Mouse (Mus musculus): ENCODE results near the gene Stat5b.

Stat5b gene

DNA sequence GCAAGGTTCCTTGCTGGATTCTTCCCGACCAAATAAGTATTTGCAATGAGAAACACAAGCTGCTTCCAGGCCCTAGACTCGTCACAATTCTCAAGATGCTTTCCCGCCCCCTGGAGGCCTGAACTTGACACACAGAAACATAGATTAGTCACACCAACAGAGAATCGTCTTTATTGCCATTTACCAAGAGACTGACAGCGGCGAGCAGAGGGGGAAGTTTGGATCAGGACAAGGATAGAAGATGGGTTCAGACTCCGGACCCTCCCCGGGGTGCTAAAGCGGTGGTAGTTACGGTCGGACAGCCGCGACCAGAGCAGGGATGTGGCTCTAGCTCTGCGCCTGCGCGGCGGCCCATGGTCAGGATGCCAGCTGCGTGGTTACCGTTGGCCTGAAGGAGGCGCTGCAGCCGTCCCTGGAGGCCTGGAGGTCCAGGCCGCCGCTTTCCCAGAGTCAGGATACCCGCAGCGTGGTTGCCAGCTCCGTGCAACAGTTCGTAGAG, 88.9 kb downstream of the Stat5b start:
- DNase-seq: peak; percentile 81

DNA sequence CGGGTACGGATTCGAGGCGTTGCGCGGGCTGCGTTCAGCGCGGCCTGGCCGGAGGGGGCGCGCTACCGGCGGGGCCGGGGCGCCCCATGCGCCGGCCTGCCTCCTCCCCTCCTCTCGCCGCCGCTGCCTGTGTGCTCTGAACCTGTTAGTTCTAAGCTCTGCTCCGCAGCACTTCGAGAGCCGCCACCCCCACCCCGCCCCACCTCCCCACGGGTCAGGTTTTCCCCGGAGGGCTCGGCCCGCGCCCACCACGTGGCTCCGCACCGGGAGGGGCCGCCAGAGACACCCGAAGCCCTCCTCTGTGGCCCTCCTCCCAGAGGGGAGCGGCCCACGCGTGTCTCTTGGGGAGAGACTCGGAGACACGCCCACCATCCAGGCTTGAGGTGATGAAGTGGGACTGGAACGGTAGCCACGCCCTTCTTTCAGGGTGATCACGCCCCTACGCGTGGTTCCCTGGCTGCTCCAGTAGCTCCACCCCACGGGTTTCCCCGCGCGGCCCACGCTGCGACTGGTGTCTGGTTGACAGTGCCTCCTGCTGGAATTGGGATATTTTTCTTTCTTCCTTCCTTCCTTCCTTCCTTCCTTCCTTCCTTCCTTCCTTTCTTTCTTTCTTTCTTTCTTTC, 90.8 kb downstream of the Stat5b start, which contains the start of gene Kcnh4:
Gene Kcnh4, minus strand, starts transcription at position 332 of the 623 bp plus-strand sequence.
- DNase-seq: peak; percentile 71

DNA sequence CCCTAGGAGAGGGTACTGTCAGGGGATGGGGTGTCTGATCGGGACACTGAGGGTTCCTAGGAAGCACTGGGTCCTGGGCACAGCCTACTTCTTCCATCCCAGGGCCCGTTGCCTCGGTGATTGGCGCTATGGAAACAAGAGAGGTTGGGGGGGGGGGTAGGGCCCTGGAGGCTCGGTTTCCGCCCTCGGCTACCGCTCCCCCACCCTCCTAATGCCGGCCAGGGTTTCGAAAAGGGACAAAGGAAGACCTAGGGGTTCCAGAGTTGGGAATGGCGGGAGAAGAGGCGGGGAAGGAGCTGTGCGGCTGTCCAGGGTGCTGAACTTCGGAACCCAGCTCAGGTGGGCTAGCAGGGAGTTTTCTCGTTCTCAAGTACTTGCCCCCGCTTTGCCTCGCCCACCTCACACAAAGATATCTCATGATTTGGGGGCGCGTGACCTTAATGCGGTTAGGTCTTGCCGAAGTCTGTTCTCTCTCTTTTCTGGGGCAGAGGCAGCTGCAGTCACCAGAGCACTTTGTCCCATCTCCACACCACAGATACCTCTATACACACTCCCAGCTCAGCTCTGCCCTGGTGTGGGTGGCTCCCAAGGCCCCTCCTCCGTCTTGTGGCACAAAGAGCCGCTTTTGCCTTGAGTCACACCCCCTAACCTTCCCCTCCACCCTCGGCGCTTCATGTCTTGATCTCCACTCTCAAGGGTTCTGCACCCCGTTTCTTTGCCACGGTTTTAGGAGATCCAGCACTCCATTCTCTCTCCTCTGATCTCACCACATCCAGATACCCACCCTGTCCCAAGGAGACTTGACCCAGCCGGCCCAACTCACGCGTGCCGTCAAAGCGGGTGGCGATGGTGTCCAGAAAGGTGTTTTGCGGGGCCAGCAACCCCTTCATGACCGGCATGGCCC, 91.6 kb downstream of the Stat5b start:
- DNase-seq: peak; percentile 51

DNA sequence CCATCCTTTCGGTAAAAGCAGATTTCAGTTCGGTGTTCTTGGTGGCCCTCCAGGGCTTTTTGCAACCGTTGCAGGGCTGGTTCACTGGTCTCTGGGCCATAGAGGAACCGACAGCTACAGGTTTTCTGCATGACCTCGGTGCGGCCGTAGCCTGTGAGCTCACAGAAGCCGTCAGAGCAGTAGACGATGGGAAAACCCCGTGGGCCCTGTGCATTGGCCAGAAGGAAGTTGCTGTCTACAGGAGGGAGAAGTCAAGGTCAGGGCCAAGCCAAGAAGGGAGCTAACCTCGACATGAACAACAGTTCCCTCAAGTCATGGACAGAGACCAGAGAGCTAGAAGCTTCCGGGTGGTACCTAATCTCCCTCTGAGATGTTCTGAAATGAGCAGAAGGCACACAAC, 93.0 kb downstream of the Stat5b start:
- no peak for DNase-seq

DNA sequence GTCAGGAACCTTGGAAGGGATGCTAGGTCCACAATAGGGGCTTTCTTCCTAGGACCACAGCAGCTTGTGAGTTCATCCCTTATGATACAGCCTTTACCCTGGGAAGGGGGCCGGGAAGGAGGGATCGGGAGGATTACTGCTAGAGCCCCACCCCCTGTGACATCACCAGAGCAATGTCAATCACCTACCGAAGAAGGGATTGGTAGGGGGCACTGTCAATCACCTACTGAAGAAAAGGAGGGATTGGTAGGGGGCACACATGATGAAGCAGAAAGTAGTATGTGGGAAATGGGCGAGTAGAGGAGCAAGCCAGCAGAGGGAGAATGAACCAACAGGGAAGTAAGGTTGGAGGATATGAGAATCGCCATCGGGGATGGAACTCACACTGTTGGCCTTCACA, 94.0 kb downstream of the Stat5b start:
- DNase-seq: no peak

DNA sequence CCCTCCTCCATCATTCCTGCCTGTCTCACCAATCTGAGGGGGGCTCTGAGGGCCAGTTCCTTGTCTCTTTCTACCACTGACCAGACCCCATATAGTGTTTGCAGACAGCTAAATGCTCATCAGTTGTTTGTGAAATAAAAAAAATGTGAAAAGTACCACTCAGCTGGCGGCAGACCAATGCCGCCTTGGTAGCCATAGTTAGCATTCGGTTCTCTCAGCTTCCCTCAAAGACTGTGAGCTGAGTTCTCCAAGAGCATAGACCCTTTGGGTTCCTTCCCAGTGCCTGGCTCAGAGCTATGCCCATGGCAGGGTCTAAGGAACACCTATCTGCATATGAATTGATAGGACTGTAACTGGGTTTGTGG, 95.8 kb downstream of the Stat5b start:
- DNase-seq: no peak

DNA sequence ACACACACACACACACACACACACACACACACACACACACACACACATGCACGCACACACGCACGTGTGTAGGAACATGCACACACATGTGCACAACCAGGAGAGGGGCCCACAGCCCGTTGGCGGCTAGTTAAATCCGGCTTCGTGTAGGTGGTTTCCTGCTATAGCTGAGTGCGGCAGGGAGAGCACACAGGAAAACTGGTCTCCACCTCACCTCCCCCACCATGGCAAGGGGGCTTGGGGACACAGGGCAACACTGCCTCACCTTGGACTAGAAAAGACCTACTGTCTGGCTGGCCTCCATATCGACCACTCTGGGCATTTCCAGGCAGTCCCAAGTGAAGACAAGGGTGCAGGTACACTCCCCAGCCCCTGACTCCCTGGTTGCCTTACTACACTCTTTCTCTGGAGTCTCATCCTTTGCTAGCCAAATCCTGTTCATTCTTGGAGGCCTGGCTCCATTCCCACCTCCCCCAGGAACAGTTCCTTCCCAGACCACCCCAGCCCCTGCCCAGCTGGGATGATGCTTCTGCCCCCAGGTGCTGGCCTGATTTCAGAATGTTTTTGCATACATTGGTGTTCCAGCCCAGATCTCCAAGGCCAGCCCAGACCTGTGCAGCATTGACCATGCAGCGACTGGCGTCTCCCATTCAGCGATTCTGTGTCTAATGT, 96.4 kb downstream of the Stat5b start:
- no peak for DNase-seq

DNA sequence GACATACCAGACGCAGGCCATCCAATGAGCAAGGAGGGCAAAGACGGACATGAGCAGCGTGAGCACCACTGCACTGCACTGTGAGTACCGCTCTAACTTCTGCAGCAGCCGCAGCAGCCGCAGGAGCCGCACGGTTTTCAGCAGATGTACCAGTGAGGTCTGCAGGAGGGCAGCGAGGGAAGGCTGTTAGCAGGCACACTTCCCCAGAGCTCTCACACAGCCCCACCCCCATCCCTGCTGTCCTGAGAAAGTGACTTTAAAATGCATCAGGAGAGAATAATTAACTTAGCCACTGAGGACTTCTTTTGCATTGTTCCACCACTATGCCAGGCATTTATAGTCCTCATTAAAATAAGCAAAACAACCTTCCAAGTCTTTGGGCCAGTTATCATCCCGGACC, 98.2 kb downstream of the Stat5b start:
- DNase-seq: no peak

DNA sequence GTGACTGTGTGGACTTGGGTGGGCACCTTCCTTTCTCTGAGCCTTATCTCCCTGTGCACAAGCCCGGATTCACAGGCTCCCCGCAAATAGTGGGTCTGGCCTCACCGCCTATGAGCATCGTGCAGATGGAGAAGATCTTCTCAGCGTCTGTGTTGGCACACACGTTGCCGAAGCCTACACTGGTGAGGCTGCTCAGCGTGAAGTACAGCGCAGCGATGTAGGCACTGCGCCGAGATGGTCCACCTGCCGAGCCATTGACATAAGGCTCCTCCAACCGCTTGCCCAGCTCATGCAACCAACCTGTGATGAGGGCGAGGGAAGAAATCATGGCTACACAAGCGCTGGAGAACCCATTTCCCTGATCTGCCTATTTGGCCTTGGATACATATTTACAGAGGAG, 100.4 kb downstream of the Stat5b start:
- no peak for DNase-seq

DNA sequence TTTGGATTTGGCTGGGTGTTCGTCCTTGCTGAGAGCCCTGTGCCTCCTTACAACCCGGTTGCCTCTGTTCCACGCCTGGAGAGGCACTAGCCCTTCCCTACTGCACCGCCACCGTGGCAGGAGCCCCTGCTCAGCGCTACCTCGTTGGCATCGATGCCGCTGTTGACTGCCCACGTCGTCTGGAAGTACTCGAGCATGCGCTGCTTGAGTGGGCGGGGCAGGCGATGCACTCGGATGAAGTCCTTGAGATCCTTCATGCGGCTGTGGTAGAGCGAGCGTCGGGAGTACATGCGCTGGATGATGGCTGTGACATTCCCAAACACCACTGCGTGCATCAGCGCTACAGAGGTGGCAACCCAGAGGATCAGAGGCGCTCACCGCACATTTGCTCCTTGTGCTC, 101.1 kb downstream of the Stat5b start:
- no peak for DNase-seq

DNA sequence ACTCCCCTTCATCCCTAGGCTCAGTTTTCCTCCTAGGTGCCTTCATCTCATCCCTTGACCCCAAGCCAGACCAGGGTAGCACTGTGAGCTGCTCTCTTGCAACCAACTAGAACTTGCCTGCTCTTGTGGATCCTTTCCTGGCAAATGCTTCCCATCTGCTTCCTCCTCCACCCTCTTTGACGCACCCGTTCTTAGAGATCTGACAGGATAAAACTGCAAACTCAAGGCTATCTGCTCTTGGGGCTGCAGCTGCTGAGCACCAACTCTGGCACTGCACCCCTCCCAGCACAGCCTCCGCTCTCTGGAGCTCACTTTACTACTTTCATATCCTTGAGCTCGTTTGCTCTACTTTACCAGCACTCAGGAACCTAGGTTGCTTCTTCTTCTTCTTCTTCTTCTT, 101.9 kb downstream of the Stat5b start:
- DNase-seq: no peak

DNA sequence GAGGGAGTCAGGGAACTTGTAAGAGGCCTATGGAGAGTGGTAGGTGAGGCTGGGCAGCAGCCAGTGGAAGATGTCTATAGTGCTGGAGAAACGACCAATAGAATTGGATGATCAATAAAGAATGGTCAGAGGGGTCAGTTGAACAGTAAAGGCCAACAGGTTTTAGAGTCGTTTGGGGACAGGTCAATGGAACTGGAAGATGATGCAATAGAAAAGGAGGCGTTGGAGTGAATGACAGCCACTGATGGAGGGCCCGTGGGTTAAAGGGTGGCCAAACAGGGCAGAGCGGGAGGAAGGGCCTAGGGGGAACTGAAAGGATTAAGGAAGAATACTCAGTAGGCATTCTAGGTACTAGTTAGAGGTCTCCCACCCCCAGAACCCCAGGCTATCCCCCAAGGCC, 103.4 kb downstream of the Stat5b start:
- DNase-seq: no peak

DNA sequence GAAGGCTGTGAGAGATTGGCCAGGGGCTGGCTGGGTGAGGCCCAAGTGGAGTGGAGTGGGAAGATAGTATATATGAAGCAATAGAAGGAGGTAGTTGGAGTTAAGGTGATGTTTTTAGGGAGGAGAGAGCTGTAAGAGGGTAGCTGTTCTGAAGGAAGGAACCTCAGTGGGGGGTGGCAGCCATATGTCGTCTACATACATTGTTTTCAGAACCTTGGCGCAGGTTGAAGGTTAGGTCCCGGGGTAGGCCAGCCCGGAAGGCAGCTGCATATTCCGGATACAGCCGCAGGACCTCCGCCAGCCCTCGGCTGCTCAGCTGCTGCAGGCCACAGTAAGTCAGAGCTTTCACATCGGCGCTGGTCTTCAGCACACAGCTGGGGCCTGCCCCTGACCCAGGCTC, 104.0 kb downstream of the Stat5b start:
- DNase-seq: no peak

DNA sequence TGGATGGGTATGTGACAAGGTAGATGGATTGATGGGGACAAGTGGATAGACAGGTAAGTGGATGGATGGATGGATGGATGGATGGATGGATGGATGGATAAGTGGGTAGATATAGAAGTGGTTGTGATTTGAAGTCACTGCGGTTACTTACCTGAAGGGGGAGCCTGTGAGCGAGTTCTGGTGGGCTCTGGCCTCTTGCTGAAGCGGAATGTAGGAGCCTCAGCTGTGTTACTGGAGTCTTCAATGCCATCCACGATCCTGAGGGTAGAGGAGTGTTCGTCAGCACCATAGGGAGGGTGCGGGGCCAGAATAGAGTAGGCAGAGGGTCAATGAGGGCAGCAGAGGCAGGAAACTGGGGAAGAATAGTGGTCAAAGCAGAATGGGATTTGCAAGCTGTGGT, 105.4 kb downstream of the Stat5b start:
- DNase-seq: peak; percentile 59

DNA sequence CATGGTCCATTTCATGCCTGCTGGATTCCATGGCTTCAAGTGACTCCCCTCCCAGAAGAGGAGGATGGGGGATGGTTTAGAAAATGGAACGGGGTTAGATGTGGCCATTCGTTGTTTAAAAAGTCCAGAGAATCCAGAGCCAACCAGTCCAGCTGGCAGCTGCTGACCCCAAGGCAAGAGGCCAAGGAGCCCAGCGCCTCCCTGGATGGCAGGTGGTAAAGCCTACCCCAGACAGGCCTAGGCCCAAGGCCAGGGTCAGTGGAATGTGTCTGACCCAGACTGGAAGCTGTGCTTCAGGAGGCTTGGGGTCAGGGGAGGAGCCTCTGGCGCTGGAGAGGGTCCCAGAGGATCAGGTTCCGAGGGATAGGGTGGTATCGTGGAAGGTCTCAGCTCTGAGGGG, 109.2 kb downstream of the Stat5b start:
- DNase-seq: no peak

DNA sequence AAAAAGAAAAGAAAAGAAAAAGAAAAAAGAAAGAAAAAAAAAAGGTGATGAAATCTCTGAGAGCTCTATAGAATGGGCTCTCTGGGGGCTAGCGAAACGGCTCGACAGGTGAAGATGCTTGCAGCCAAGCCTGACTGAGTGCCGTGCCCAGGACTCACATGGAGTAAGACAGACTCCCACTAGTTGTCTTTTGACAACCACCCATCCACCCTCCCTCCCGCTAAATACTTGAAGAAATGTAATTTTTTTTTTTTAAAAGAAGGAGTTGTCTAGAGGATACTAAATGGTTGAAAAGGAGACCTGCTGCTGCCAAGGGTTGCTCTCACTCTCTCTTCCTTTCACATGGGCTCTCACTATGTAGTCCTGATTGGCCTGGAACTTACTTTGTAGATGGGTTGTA, 111.8 kb downstream of the Stat5b start:
- peak; percentile 37 for DNase-seq

DNA sequence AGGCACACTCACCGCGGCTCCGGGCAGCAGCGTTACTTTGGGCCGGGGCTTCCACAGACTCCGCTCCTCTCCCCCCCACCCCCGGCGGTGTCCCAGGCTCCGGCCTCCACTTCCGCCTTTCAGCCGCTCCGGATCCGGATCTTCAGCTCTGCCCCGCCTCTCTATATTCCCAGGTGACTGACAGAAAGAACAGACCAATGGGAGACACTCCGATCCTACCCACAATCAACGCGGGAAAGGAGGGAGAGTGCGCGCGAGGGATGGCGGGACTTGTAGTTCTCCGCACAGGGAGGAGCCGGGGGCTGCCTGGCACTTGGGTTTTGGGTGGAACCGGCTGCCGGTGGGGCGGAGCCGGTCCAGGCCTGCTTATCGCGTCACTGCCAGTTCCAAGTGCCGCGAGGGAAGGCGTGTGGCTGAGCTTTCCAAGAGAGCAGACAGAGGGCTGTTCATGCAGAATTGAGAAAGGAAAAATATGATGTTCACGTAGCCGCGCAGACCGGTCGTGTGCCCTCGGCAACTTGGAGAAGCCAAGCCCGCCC, 112.4 kb downstream of the Stat5b start, which contains the start of gene Rab5c:
Gene Rab5c, minus strand, starts transcription at position 150 of the 539 bp plus-strand sequence.
- peak; percentile 99 for DNase-seq

DNA sequence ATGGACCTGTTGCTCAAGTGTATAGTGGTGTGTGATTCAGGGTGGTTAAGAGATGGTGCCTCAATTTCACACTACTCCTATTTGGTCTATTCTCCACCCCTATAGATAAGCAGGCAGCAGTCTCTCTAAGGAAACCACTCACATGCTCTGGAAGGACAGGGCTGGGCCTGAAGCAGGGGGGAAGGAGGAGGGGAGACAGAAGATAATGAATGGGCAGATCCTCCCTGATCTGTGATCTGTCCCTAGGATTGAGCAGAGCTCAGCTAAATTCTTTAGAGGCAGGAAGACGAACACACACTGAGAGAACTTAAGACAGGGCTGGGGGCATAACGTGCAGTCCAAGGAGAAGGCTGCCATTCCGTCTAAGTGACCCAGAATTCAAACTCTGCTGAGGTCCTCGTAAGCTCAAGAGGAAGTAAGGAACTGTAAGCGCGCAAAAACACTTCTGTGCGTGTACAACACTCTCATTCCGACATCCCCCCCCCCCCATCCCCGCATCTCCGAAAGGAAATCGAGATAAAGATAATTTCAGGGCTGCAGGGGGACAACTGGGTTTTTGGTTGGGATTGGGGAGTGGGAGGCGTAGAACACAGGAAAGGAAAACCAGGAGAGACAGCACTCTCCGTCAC, 113.3 kb downstream of the Stat5b start:
- DNase-seq: peak; percentile 83

DNA sequence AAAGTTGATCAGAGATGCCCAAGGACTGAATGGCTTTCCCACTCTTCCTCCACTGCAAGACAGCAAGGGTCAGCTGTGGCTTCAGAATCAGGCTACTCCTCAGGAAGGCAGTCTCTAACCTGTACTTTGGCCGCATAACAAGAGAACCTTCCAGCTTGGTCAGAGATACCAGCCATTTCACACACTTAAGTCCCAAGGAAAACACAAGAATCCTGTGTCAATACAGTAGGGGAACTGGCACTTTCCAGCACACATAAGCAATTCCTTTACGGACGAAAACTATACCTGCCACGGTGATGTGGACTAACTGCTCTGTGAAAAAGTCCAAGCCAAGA, 113.8 kb downstream of the Stat5b start:
- DNase-seq: no peak

DNA sequence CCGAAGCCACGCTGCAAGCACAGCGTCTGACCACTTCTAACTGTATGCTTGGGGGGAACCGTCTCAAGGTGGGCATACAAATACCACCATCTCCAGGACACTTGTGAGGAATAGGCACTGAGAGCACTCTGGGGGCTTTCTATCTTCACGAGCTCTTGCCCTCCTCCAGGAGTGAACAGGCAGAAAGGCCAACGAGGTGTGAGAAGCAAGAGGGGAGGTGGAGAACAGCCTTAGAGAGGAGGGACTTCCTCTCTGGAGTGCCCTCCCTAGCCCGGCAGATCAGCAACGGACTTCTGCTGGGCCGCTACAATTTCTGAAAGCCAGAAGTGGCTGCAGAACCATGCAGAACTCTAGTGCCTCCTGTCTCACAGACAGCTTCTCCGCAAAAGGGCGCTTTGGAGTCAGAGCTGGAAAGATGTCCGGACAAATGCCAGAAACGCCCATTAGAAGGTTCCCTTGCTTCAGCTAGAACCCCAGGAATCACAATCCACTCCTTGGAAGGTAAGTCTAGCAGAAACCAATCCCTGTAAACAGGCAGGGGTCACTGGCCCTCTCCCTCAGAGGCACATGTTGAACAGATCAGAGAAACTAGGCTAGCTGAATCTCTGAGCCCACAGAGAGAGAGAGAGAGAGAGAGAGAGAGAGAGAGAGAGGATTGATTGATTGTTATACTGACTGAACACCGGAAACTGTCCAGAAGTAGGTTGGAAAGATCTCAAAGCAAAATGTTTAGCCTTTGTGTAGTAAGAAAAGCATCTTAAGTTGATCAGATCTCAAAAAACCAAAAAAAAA, 114.4 kb downstream of the Stat5b start:
- DNase-seq: peak; percentile 53

DNA sequence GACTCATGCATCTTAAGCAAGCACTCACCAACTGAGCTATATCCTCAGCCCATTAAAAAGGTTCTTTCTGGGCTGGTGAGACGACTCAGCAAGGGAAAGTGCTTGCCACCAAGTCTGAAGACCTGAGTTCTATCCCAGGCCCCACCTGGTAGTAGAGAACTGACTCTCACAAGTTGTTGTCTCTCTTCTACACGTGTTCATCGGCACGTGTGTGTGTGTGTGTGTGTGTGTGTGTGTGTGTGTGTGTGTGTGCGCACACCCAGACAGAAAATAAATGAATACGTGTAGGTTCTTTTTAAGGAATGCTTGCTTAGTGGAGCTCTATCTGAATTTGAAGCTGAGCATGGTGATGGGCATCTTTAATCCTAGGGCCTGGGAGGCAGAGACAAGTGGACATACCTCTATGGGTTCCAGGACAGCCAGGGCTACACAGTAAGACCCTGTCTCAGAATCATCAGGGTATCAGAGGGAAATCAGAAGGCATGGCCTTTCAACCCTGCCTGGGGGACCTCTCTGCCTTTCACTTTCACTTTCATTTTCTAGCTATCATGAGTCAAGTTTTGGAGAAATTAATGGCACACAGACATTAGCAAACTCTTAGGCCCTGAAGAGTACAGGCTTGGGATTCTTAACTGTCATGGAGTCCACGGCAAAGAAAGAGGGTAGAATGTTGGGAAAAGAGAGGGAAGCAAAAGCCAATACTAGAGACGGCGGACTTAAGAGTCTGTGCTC, 115.2 kb downstream of the Stat5b start:
- no peak for DNase-seq

Data from liver (tissue).